Mouse (Mus musculus): ENCODE measurements at regions not wholly inside any gene's neighbourhood (a gene's known extent, or its start where the extent isn't known, plus 50 kb on each side); places are given as distances from the start of the nearest gene placed in this dataset.

DNA sequence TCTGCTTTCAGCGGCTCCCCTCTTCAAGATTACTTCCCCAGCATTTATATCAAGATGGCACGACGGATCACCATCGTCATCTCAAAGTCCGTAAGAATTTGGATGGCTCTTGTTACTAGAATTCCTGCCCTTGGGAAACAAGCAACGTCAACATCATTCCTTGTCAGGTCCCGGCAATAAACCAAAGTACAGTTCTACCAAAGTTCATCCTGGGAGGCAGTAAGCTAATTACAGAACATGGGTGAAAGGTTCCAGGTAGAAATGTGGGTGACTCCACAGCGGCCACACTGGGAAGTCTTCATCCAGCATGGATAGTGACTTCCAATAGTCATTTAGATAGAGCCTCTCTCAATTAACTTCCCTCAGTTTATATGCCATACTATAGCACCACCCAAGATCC lies 110.6 kb downstream of the Gm826 start:
- TF ChIP-seq TCF12 (IDR thresholded peaks at IDR 0.05; ENCODE audit: low read depth, low read length) = no peak
- TF ChIP-seq CTCF (IDR thresholded peaks at IDR 0.05 in 2 of 3, conservative IDR thresholded peaks at IDR 0.05 in 1 of 3; ENCODE audit: control insufficient read depth in 1 of 3, insufficient read depth in 1 of 3, low read depth in 2 of 3, low read length in 3 of 3, poor library complexity in 1 of 3, severe bottlenecking in 1 of 3) = no peak
- no peak for TF ChIP-seq NELFE (IDR thresholded peaks at IDR 0.05; ENCODE audit: low read depth, low read length)
- no peak for TF ChIP-seq RAD21 (IDR thresholded peaks at IDR 0.05; ENCODE audit: low read depth, low read length)
- no peak for TF ChIP-seq MAX (IDR thresholded peaks at IDR 0.05; ENCODE audit: low read length)
- TF ChIP-seq NRF1 (IDR thresholded peaks at IDR 0.05; ENCODE audit: insufficient read depth, low read depth, low read length, poor library complexity, severe bottlenecking) = no peak
- TF ChIP-seq ZKSCAN1 (IDR thresholded peaks at IDR 0.05; ENCODE audit: low read depth, low read length) = no peak
- TF ChIP-seq USF1 (IDR thresholded peaks at IDR 0.05; ENCODE audit: low read depth, low read length) = no peak
- no peak for TF ChIP-seq JUND (IDR thresholded peaks at IDR 0.05; ENCODE audit: low read depth, low read length)
- no peak for TF ChIP-seq EP300 (IDR thresholded peaks at IDR 0.05; ENCODE audit: low read depth in 1 of 2, low read length in 2 of 2)
- no peak for TF ChIP-seq HCFC1 (IDR thresholded peaks at IDR 0.05; ENCODE audit: low read depth, low read length)

All from MEL (cell line).